Mouse (Mus musculus) C2C12 (cell line): Measurements from ENCODE around the gene Arhgap24. TPM values are rescaled to one million over a fixed set of nuclear protein-coding genes. Genes with fewer than 3 reads are reported as not detected.

Experiments
- H3K27me3 ChIP-seq: one replicate; pipeline ENCODE4 v1.6.1; 2011; ENCODE audit not compliant: control insufficient read depth, insufficient read depth, insufficient read length
- H3K36me3 ChIP-seq: one replicate; pipeline ENCODE4 v1.6.1; 2011; ENCODE audit not compliant: control insufficient read depth, insufficient read depth
- H3K4me3 ChIP-seq: one replicate; pipeline ENCODE4 v1.5.1; 2011; ENCODE audit warnings: mild to moderate bottlenecking, control low read depth; ENCODE audit not compliant: poor library complexity, insufficient read depth, severe bottlenecking
- H3K79me2 ChIP-seq: one replicate; pipeline ENCODE4 v1.6.1; 2011; ENCODE audit not compliant: control insufficient read depth, insufficient read depth
- H3K79me3 ChIP-seq: one replicate; pipeline ENCODE4 v1.6.1; 2011; ENCODE audit warnings: low read depth, control low read depth
- H3ac ChIP-seq: one replicate; pipeline ENCODE3; 2011; ENCODE audit warnings: low read depth; ENCODE audit not compliant: control insufficient read depth, insufficient read length
- CEBPB ChIP-seq: IDR thresholded peaks from one replicate; pipeline ENCODE4 v1.6.1; 2011; ENCODE audit warnings: low read depth, mild to moderate bottlenecking, control low read depth, moderate library complexity
- CTCF ChIP-seq: IDR thresholded peaks from one replicate; pipeline ENCODE4 v1.5.1; 2011; ENCODE audit not compliant: control insufficient read depth, insufficient read depth, insufficient read length
- FOSL1 ChIP-seq: IDR thresholded peaks from one replicate; pipeline ENCODE4 v1.8.0; 2011; ENCODE audit warnings: mild to moderate bottlenecking, low read length; ENCODE audit not compliant: poor library complexity, insufficient read depth, severe bottlenecking
- MAX ChIP-seq: IDR thresholded peaks from one replicate; pipeline ENCODE4 v1.6.1; 2011; ENCODE audit warnings: mild to moderate bottlenecking, control low read depth
- MYOD1 ChIP-seq: IDR thresholded peaks from one replicate; pipeline ENCODE4 v1.6.1; 2011; ENCODE audit warnings: low read depth; ENCODE audit not compliant: control insufficient read depth, insufficient read length
- MYOG ChIP-seq: IDR thresholded peaks from one replicate; pipeline ENCODE4 v1.6.1; 2011; ENCODE audit not compliant: control insufficient read depth, insufficient read length; ENCODE audit errors: extremely low read depth
- USF1 ChIP-seq: IDR thresholded peaks from one replicate; pipeline ENCODE4 v1.6.1; 2011; ENCODE audit warnings: low read depth, mild to moderate bottlenecking, control low read depth, moderate library complexity
- polyA plus RNA-seq: library from polyadenylated mRNA; unstranded; fragments of >200 nt; fragmentation: generic; extraction: Trizol; gene quantifications from one replicate; pipeline ENCODE4 v1.2.1, GENCODE M21; 2012; ENCODE audit warnings: missing spikeins

Gene Arhgap24
- polyA plus RNA-seq, 1 experiment: 2.9 TPM

- TF ChIP-seq CEBPB: no peak
- TF ChIP-seq USF1: no peak
- no peak for TF ChIP-seq CTCF
- no peak for TF ChIP-seq MAX
- TF ChIP-seq FOSL1: no peak
- TF ChIP-seq MYOD1: no peak
- TF ChIP-seq MYOG: no peak
These were observed 418.6 kb downstream of the Arhgap24 start for GRCm38 (mm10) chr5:102899680-102900215.

DNA sequence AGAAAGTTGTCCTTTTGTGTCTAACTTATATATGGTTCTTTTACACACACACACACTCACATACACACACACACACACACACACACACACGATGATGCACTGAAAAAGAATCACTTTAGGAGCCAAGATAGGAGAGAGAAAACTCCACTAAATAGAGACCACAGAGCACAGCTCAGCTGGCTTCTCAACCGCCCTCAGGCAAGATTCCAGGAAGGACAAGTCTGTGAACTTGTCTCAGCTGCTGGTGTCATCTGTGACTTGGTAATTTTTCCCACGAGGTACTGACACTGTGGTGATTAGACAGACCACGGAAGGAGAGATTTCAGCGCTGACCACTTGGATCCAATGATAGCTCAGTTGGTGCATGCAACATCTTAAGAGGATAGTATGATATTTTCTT is 420.0 kb downstream of the Arhgap24 start:
- Histone ChIP-seq H3K79me3 (no peaks in the 10 kb centered on the region), H3K36me3 (no peaks in the 10 kb centered on the region), H3K27me3 (no peaks in the 10 kb centered on the region), H3ac (no peak overlapping the region), H3K4me3 (no peak overlapping the region), H3K79me2 (no peaks in the 10 kb centered on the region)
- TF ChIP-seq MAX (no peak), CEBPB (no peak), FOSL1 (no peak), CTCF (no peak), USF1 (no peak), MYOG (no peak), MYOD1 (no peak)

More at GRCm38 (mm10) chr5:102899680-102900215, 418.6 kb downstream of the Arhgap24 start:
- Histone ChIP-seq H3K36me3 (no peaks in the 10 kb centered on the region), H3K79me2 (no peaks in the 10 kb centered on the region), H3ac (no peak overlapping the region), H3K79me3 (no peaks in the 10 kb centered on the region), H3K4me3 (no peak overlapping the region), H3K27me3 (no peaks in the 10 kb centered on the region)

- H3K4me3 ChIP-seq: no peak overlapping the region
- H3K79me3 ChIP-seq: no peaks in the 10 kb centered on the region
- no peak overlapping the region for H3ac ChIP-seq
- H3K79me2 ChIP-seq: no peaks in the 10 kb centered on the region
- H3K36me3 ChIP-seq: no peaks in the 10 kb centered on the region
- no peak for TF ChIP-seq MYOD1
- TF ChIP-seq FOSL1: no peak
- no peak for TF ChIP-seq CEBPB
- TF ChIP-seq USF1: no peak
- no peak for TF ChIP-seq MAX
- H3K27me3 ChIP-seq: no peaks in the 10 kb centered on the region
These were observed 422.3 kb downstream of the Arhgap24 start for GRCm38 (mm10) chr5:102903487-102903886.

DNA sequence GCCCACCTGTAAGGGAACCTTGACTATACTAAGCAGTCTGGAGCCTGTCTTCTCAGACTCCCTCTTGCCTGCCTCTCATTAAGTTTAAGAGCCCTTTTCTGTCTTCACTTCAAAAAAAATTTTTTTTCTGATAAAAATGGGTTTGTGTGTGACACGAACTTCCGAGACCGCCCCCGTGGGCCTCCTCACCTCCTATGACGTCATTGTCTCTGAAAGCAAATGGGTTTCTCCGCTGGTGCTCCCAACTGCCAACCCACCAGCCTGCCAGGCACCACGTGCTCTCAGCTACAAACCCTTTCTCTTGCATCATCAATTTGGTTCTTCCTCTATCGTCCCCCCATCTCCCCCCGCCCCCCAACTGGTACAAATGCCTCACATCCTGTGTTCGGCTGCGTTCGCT is 422.9 kb downstream of the Arhgap24 start:
- no peak overlapping the region for H3ac ChIP-seq
- H3K79me2 ChIP-seq: no peaks in the 10 kb centered on the region
- H3K79me3 ChIP-seq: no peaks in the 10 kb centered on the region
- TF ChIP-seq FOSL1 (no peak), USF1 (no peak), MYOD1 (no peak), MAX (no peak)
- no peaks in the 10 kb centered on the region for H3K36me3 ChIP-seq
- H3K27me3 ChIP-seq: no peaks in the 10 kb centered on the region
- H3K4me3 ChIP-seq: no peak overlapping the region

DNA sequence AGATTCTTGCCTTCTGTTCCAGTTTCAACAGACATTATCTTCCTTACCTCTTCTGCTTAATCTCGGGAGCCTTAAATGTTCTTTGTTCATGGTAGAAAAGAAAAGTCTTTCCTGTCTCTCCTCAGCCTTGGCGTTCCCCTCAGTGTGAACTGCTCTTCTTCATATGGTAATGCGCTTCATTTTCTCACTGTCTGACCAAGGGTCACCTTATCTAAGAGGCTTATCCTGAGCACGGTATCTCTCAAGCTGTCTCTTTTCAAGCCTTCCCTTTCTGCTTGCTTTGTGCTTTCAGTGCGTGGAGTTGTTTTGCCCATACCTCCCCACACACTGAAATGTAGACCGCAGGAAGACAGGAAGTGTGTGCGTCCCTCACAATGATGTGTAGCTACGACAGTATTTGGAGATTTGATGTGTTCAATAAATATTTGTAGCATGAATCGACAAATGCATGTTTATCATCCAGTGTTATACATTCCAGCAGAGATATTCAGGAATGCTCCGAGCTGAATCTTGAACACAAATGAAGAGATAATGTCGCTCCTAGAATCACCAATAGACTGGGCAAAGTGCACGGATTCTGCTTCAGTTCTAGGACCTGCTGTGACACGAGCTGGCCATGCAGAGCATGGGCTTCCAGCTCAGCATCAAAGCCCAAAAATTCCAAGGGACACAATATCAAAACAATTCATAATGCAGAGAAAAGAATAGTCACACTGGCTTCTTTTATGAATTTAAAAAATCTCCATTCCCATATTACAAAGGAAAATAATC is 424.4 kb downstream of the Arhgap24 start:
- no peaks in the 10 kb centered on the region for H3K27me3 ChIP-seq
- H3K4me3 ChIP-seq: no peak overlapping the region
- no peak overlapping the region for H3ac ChIP-seq
- TF ChIP-seq MYOG (no peak), MAX (no peak), USF1 (no peak), CTCF (no peak), FOSL1 (no peak), CEBPB (no peak), MYOD1 (no peak)
- H3K36me3 ChIP-seq: no peaks in the 10 kb centered on the region
- no peaks in the 10 kb centered on the region for H3K79me2 ChIP-seq
- H3K79me3 ChIP-seq: no peaks in the 10 kb centered on the region

DNA sequence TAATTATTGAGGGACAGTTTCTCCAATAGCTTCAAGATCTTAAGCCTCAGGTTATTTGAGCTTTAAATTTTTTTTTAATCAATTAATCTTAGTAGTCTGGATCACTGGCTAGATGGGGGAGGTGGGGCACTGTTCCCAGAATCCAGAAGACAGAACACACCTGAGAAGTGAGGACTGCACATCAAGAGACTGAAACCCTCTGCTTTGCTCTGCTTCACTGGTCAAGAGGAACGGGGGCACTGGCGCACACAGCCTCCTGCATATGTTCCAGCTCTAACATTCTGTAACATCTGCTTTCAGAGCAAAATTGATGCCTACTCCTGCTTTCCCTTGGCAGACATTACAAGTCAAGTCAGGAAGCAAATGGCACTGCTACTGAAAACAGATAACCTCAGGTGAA is 439.0 kb downstream of the Arhgap24 start:
- H3ac ChIP-seq: no peak overlapping the region
- H3K36me3 ChIP-seq: no peaks in the 10 kb centered on the region
- TF ChIP-seq MAX (no peak), MYOG (no peak), CTCF (no peak), FOSL1 (no peak), MYOD1 (no peak), USF1 (no peak), CEBPB (no peak)
- no peaks in the 10 kb centered on the region for H3K27me3 ChIP-seq
- no peak overlapping the region for H3K4me3 ChIP-seq
- no peaks in the 10 kb centered on the region for H3K79me3 ChIP-seq
- no peaks in the 10 kb centered on the region for H3K79me2 ChIP-seq
